Mouse (Mus musculus) layer of hippocampus, postnatal 10 days (tissue): Measurements from ENCODE around the gene Blzf1. TPM values are rescaled to one million over a fixed set of nuclear protein-coding genes. Genes with fewer than 3 reads are reported as not detected.

Experiments used
- DNase-seq, 2 experiments: peaks; one replicate each; pipeline ENCODE4 v3.0.0; 2021; ENCODE audit warnings: low spot score in 2 of 2
- total RNA-seq, 2 experiments: library from RNA; stranded (reverse); gene quantifications; 2 replicates each; pipeline ENCODE4 v1.2.3; 2021

Blzf1 gene
- total RNA-seq, 2 experiments from 2014 or later, result 25.8 to 29.8 TPM

DNA sequence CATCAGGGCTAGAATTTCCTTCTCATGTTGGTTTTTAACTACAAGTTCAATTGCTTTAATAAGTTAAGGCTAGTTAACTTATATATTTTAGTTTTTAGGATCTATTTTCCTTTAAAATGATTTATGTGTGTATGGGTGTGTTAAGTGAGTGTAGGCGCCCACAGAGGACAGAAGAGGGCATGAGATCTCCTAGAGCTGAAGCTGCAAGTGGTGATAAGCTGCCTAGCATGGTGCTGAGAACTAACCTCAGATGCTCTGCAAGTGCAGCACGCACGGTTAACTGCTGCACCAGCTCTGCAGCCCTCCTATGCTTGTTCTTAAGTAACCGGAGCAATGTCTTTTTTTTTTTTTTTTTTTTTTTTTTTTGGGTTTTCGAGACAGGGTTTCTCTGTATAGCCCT lies 10.8 kb downstream of the Blzf1 start:
- no peak for DNase-seq

DNA sequence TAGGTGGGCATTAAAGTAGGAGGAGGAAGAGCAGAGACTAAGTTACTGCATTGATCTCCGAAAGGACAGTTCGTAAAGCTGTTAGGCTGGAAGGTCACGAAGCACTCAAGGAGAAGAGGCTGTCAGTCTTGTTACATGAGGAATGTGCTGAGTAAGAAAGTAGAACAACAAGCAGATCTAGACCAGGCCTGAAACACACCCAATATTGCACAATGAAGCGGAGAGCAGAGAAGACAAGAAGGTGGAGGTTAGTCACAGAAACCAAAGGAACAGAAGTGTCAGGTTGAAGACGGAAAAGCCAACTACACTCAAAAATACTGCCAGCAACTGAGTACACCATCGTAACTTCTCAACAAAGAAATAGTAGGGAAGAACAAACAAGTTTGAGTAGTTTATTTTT lies 13.2 kb downstream of the Blzf1 start:
- DNase-seq, result no peak

DNA sequence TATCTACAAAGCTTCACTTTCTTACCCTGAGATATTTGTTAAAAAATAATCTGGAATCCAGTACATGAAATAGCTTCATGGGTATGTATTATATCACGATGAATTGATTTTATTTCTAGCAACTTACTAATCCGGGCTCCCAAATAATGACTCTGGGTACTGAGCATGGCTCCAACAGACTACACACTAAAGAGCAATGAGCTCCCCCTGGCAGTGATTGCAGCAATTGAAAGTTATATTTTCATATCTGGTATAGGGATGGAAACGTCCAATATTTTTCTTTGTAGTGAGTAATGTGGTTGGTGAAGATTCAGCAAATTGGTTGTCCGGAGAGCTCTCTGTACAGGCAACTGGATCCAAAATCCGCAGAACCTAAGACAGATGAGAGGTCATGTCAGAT lies 15.2 kb downstream of the Blzf1 start:
- no peak for DNase-seq

DNA sequence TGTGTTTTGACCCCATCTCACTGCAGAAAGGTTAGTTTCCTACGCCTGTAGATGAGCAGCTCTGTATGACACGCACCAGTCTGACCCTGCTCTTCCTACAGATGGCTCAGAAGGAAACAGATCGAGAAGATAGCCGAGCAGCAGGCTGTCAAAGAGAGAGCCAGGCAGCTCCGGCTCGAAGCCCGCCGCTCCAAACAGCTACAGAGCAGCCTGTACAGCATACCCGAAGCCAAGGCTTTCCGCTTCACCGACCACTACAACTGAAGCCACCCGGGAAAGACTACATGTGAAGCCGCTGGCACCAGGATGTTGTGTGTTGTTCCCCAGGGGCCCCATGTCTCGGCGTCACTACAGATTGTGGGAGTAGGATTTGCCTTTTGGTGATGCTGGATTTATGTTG lies 19.9 kb downstream of the Blzf1 start:
- DNase-seq, result peak; percentile 22 to 37

DNA sequence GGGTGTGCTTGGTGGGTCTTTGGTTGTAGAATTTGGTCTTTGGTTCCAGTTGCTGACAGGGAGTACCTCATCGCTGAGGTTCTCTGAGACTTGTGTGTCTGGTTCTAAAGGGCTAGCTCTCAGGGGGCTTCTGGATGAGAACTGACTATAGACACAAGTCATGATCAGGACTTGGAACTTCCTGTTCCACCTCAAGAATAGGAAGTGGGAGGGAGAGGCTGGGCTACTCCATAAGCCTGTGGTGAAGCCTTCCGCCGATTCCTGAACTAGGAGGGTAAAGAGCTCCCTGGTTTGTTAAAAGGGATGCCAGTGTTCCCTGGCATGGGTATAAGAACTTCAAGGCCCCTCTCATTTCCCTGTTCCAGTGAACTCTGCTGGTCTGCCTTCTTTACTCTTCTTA lies 23.3 kb downstream of the Blzf1 start:
- DNase-seq, result no peak

DNA sequence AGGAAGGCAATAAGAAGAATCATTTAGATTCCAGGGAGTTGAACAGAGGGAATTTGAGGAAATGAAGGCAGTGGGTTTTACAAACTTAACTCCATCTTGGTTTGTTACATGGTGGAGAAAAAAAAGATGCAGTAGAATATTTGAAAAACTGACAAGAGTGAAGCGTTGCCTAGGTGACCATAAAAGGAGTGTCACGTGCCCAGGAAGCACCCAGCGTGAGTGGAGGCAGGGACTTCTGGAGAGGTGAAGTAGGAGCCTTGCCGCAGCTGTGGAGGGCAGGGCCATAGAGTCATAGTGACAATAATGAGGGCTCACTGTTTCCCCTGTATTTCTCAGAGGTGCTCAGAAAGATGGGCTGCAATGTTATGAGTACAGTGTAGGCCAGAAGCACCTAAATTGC lies 28.0 kb downstream of the Blzf1 start:
- DNase-seq, result no peak

DNA sequence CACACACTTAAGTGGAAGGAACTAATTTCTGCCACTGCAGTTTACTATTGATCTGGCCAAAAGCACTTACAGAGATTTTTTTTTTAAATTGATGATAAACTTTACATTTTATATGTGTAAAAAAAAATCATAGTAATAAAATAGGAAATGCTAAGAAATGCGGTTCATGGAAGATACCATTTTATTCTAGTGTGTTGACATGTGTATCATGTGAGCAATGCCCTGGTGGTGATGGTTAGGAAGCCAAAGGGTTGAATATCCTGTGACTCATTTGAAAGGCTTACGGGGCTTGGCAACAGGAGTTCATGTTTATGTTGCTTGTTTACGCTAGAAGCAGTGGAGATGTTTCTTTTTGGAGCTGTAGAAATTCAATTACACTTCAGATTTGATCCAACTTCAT lies 30.7 kb downstream of the Blzf1 start:
- DNase-seq, result no peak

DNA sequence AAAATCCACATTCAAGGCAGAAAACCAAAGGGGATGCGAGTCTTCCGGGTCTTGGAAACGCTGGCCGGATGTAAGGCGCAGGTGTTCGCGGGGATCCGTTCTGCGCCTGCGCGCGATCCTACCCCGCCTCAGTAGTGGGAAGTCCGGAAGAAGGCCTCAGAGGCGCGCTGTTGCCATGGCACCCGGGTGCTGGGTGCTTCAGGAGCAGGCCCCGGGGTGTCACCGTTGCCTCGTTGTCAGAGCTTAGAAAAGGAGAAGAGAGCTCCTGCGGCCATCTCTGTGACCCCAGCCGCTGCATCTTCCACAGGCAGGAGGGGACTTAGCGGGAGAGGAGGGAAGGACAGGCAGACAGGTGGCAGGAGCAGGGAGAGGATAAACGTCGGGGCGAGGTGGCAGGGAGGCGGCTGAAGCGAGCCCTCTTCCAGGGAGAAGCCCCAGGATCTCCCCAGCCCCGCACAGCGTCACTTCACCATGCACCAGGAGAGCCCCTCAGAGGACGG lies 31.8 kb downstream of the Blzf1 start, which contains the start of gene Ccdc181:
Ccdc181 (plus strand) TSS at position 131 of the 500 bp plus-strand sequence.
- peak; percentile 86 to 93 for DNase-seq

DNA sequence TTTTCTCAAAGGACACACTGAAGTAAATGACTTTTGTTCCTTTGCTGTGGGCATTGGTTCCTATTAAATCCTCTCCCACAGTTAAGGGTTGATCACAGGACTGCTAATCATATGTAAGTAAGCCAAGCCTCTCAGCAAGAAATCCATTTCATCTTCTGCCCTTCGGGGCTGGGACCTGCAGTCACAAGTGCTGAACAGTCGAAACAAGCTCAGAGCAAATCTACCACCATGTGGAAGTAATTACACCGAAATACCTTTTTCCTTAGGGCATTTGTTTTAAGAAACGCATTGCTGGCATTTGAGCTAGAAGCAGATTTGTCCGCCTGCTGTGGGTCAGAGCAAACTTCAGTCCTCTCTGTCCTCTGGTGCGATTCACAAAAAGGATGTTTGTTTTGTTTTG lies 33.6 kb downstream of the Blzf1 start:
- no peak for DNase-seq

DNA sequence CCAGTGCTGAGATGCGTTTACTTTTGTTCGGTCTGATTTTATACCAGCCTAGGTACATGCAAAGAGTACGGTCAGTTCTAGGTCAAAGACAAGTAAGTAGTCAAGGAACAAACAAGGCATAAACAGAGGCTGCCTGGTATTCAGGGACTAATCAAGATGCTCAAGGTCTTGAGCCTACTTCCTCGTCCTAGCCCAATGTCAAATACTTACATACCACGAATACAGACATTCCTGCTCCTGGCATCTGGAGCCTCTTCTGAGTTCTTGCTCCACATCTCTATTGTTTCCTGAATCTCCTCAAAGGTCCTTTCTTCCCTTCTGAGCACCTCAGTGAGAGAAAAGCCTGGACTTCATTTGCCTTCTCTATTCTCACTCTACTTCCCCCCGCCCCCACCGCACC lies 36.3 kb downstream of the Blzf1 start:
- no peak for DNase-seq

DNA sequence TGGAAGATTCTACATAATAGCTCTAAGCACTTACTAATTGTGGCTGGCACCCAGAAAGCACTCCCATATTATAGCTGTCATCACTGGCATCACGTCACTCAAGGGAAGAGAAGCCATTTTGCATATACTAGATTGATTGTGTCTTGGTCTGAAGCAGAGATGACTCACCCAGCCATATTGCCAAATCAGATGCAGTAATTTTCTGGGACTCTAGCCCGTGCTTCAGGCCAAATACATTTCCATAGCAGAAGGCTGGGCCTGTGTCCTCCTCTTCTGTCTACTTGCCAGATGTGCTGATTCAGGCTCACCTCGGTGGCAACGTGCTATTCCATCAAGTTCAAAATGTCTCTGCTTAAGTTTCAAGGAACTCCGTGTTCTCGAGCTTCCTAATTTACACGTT lies 45.7 kb downstream of the Blzf1 start:
- DNase-seq, result no peak

DNA sequence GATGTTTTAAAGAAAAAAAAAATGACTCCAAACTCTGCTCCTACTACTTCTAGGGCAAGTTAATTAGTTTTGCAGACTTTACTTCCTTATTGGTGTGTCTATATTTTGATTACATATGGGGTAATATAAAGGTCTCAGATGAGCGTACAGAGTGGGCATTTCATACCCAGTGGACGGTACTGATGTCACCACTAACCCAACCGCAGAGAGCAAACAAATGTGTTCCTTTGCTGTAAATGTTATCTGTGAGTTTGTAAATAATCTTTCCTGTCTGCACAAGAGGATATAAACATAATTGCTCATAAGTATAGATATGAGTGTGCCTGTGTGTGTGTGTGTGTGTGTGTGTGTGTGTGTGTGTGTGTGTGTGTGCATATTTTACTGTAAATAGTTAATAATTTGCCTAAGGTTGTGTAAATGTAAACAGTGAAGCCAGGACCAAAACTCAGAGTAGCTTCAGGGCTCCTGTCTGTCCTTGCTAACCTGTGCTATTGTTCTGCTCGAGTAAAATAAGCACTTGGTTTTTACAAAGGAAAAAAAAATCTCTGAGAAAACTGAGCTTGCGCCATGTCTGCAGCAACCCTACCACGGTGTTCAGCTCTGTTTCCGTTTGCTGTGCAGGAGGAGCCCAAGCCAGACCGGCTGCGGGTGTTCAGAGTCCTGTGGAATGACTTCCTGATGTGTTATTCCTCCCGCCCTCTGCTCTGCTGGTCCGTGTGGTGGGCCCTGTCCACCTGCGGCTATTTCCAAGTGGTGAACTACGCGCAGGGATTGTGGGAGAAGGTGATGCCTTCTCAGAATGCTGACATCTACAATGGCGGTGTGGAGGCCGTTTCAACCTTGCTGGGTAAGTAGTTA lies 46.9 kb downstream of the Blzf1 start:
- DNase-seq, result no peak

DNA sequence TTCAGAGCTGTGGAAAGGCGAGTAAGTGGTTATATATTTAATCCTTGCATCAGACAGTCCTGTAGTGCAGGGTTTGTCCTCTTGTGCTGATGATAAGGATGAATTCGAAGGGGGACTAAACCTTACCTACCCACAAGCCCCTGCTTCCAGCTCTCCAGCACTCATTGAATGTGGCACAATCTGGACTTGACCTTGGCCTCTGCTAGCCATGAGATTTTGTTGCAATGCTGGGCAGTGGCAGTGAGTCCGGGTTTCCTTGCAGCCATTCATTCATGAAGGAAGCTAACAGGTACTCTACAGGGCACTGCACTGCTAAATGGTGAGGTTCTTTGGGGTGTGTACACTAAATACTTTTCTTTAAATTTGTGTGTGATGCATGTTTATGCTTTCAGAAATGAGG lies 52.5 kb downstream of the Blzf1 start:
- DNase-seq, result no peak

DNA sequence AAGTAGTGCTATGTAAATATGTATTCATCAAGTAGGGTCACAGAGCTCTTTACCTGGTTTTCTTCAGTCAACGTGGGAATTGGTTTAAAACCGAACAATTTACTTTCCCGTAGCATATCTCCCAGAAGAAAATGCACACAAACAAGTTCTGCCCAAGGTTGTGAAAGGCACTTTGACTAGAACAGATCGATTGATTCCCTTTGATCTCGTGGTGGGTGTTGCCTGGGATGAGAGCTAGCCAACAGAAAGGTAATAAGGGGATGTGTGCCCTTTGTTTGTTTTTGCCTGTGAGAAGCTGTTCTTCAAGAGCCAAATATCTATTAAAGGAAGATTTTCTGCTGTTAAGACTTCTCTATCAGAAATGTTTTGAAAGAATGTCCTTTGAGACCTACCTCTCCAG lies 54.7 kb downstream of the Blzf1 start:
- DNase-seq, result no peak

DNA sequence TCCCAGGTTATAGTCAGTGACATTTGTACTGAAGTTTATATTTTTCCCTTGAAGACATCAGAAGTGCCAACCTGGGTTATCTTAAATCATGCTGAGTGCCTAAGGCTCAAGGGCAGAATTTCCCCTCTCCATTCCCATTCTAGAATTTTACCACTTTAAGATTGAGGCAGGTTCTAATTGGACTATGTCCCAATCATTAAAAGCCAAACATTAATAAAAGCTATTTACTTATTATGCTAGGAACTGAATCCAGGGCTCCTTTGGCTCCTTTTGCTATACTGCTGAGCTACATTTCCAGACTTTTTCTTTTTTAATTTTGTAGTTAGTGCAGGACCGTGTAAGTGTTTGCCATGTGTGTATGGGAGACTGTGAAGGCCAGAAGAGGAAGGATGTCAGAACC lies 55.9 kb downstream of the Blzf1 start:
- no peak for DNase-seq

DNA sequence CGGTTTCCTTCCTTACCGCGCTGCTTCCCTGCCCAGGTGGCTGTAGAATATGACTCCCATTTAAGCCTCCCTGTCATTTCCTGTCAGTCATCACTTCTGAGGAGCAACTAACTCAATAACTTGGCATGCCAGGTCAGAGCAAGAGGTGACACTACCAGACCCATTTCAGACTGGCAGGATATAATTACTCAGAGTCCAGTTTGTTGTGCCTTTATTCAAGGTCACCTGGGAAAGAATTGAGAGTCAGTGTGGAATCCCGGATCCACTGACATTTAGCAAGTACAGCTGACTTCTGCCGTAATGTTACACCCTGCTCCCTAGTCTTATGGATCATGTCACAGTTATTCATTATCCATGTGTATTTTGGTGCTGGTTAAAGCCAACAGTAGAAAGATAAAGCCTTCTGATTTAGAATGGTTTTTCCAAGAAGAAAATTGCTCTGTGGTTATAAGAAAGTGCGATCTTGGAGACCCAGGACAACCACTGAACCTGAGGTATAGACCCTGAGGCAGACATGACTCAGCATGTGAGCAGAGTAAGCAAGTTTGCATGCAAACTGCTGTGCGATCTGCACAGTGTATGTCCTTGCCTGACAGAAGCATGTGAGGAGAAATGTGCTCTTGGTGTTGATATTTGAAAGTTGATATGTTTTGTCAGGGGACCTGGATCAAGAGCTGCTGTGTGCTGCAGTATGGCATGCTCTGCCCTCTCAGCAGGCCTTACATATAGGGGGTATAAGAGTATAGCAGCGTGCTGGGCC lies 56.7 kb downstream of the Blzf1 start:
- peak in 1 of 2 experiments; percentile 12 for DNase-seq

DNA sequence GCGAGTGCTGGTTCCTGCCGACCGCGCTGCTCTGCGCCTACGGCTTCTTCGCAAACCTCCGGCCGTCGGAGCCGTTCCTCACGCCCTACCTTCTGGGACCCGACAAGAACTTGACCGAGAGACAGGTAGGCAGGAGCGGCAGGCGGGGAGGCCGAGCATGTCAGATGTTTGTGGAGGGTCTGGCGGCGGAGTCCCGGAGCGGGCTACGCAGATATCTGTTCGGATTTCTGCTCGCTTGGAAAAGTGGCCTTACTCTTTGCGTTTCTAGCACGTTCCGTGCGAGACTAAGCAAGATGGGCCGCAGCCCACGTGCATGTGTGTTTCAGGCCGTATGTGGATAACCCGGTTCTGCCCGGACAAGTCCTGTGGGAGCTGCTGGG lies 58.0 kb downstream of the Blzf1 start:
- no peak for DNase-seq

DNA sequence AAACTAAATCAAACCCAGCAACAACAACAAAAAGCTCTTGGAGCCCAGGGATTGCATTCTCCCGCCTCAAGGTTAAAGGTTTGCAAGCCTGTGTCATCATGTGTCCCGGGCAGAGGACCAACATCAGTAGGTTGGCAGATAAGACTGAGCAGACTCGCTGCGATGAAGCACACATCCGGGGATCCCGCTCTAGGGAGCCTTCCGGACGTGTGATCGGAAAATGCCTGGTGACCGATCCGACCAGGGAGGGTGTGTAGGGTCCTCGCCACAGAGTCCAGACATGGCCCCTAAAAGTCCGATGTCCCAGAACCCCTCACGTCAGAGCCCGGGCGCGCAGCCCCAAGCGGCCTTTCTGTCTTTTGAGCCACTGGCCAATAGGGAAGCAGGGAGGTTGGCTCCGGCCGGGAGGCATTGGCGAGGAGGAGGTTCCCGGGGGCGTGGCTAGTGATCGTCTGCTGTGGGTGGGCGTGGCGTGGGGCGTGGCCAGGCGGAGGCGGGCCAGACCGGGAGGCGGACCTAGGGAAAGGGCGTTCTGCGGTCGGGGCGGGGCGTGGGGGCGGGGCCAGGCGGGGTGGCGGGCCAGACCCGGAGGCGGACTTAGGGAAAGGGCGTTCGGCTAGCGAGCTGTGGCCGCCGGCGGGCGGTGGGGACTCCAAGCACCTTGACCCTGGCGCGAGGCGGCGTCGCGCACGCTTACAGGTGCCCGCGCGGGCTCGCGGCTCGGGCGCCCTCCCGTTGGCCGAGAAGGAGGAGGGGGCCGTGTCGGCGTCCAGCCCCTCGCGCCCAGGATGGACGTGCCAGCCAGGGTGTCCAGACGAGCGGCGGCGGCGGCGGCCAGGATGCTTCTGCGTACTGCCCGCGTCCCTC lies 58.6 kb downstream of the Blzf1 start, which contains the start of gene Slc19a2:
Slc19a2 (plus strand) TSS at position 582 of the 867 bp plus-strand sequence.
- peak; percentile 99 for DNase-seq

DNA sequence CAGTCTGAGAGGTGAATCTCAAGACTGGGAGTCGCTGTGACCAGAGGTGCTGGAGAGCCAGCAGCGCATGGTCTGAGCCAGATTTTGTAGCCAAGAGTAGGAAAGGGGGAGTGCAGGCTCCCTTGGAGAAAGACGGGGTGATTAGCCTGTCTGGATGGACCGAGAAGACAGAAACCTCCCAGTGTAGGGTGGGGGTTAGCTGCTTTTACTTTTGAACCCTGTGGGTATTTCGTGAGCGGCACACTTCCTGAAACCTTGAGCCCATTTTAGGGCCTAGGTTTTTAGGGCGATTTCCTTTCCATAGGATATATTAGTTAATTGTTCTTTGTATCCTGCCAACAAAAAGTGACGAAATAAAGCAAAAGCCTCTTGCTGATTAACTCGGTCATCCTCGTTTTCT lies 59.3 kb downstream of the Blzf1 start:
- DNase-seq, result peak in 1 of 2 experiments; percentile 18

DNA sequence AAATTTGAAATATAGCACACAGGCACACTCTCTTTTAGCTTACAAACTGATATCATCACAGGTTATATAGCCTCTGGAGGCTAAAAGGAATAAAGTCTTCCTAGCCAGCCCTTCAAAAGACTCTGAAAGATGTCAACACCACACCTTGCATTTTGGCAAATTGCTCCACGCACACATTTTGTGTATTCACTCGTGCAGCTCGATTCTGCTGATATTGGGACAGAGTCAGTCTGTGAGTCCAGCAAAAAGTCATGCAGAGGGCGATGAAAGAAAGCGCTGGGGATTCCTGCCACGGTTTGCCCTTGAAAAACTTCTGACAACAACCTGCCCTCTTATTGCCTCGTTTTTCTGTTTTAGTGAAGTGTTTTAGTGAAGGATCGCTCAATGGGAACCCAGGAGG lies 59.8 kb downstream of the Blzf1 start:
- DNase-seq, result no peak

DNA sequence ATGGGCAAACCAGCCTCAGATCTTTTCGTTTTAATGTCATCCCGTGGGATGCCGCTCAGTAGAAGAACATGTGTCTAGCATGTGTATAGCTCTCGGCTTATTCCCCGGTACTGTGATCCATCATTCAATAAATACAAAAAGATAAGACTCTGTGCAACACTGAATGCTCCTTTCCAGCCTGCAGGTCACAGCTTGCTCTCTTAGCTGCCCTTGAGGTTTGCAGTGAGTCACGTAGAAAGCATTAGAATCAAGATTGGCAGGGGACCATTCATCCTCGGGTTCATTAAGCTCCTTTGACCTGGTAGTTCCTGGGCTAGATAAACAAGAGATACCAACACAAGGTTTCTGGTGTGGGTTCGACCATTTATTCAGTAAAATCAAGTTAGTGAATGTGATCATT lies 64.5 kb downstream of the Blzf1 start:
- DNase-seq, result no peak
